Mouse (Mus musculus): ENCODE measurements around the gene 1500011B03Rik. TPM values are rescaled to one million over a fixed set of nuclear protein-coding genes. Genes with fewer than 3 reads are reported as not detected.
"Not testable (repeated sequence)": the region's sequence is repeated elsewhere in the genome, so short reads cannot be mapped to it uniquely, and the experiment has no call there.

1500011B03Rik gene
- polyA plus RNA-seq (2014; fragmentation: Nextera tagmentation; extraction: Ambion mirVana): 70.3 and 75.6 TPM in 2 replicates

GRCm38 (mm10) chr5:114822796-114823688, at the start of gene 1500011B03Rik:
TSS of gene 1500011B03Rik (minus strand) at chr5:114823468.
- Histone ChIP-seq H3K27ac (ENCODE audit: low read depth, low read length) (peak within 1 kb of the TSS; percentile 45; the same call in 1 of the 2 replicates), H3K4me3 (ENCODE audit: low read depth, low read length) (peak within 1 kb of the TSS; percentile 84), H3K9me3 (ENCODE audit: control insufficient read depth, low read length) (peaks cover 8% of the 10 kb centered on the region; the same call in 1 of the 2 replicates), H3K36me3 (ENCODE audit: control insufficient read depth, insufficient read depth, low read length) (peaks cover 4% of the 10 kb centered on the region; the same call in 1 of the 2 replicates), H3K4me1 (replicated peaks; ENCODE audit: control insufficient read depth, insufficient read depth, low read length) (no peaks in the 10 kb centered on the region), H3K4me2 (peak within 1 kb of the TSS; percentile 73), H3K9ac (ENCODE audit: low read depth, low read length) (peak within 1 kb of the TSS; percentile 64), H3K27me3 (replicated peaks; ENCODE audit: control insufficient read depth, insufficient read depth, low read length) (no peaks in the 10 kb centered on the region)
- DNase-seq (ENCODE audit: low spot score) (peak; percentile 86), ATAC-seq (replicated peaks; ENCODE audit: low FRiP score) (peak; percentile 73)
- WGBS: 9% methylated on average over 53 of the region's 53 CpGs

GRCm38 (mm10) chr5:114865279-114865678, 42.0 kb upstream of the 1500011B03Rik start:
- WGBS: 84% methylated on average over 12 of the region's 12 CpGs
- no peak overlapping the region for H3K9ac ChIP-seq (ENCODE audit: low read depth, low read length)

GRCm38 (mm10) chr5:114864813-114865212, 41.5 kb upstream of the 1500011B03Rik start:
- Histone ChIP-seq H3K9me3 (ENCODE audit: control insufficient read depth, low read length) (peaks cover 8% of the 10 kb centered on the region; the same call in 1 of the 2 replicates), H3K36me3 (ENCODE audit: control insufficient read depth, insufficient read depth, low read length) (no peaks in the 10 kb centered on the region), H3K4me1 (replicated peaks; ENCODE audit: control insufficient read depth, insufficient read depth, low read length) (no peaks in the 10 kb centered on the region), H3K27ac (ENCODE audit: low read depth, low read length) (no peak overlapping the region), H3K4me3 (ENCODE audit: low read depth, low read length) (no peak overlapping the region), H3K27me3 (replicated peaks; ENCODE audit: control insufficient read depth, insufficient read depth, low read length) (no peaks in the 10 kb centered on the region; the same call in 1 of the 2 replicates), H3K9ac (ENCODE audit: low read depth, low read length) (no peak overlapping the region), H3K4me2 (no peak overlapping the region)
- ATAC-seq (replicated peaks; ENCODE audit: low FRiP score): no peak
- DNase-seq (ENCODE audit: low spot score): no peak
- 80% methylated on average over 7 of the region's 7 CpGs for WGBS

More at GRCm38 (mm10) chr5:114865279-114865678, 42.0 kb upstream of the 1500011B03Rik start:
- Histone ChIP-seq H3K27me3 (replicated peaks; ENCODE audit: control insufficient read depth, insufficient read depth, low read length) (no peaks in the 10 kb centered on the region; the same call in 1 of the 2 replicates), H3K9me3 (ENCODE audit: control insufficient read depth, low read length) (peaks cover 8% of the 10 kb centered on the region; the same call in 1 of the 2 replicates), H3K4me2 (no peak overlapping the region), H3K4me1 (replicated peaks; ENCODE audit: control insufficient read depth, insufficient read depth, low read length) (no peaks in the 10 kb centered on the region), H3K36me3 (ENCODE audit: control insufficient read depth, insufficient read depth, low read length) (no peaks in the 10 kb centered on the region), H3K4me3 (ENCODE audit: low read depth, low read length) (no peak overlapping the region), H3K27ac (ENCODE audit: low read depth, low read length) (no peak overlapping the region)
- ATAC-seq (replicated peaks; ENCODE audit: low FRiP score) (no peak), DNase-seq (ENCODE audit: low spot score) (no peak)

GRCm38 (mm10) chr5:114861730-114862129, 38.5 kb upstream of the 1500011B03Rik start:
- Histone ChIP-seq H3K4me1 (replicated peaks; ENCODE audit: control insufficient read depth, insufficient read depth, low read length) (no peaks in the 10 kb centered on the region), H3K4me2 (no peak overlapping the region), H3K4me3 (ENCODE audit: low read depth, low read length) (no peak overlapping the region), H3K9me3 (ENCODE audit: control insufficient read depth, low read length) (no peaks in the 10 kb centered on the region), H3K27ac (ENCODE audit: low read depth, low read length) (no peak overlapping the region), H3K36me3 (ENCODE audit: control insufficient read depth, insufficient read depth, low read length) (no peaks in the 10 kb centered on the region), H3K27me3 (replicated peaks; ENCODE audit: control insufficient read depth, insufficient read depth, low read length) (peaks cover 7% of the 10 kb centered on the region), H3K9ac (ENCODE audit: low read depth, low read length) (no peak overlapping the region)
- no peak for DNase-seq (ENCODE audit: low spot score)
- 68% methylated on average over 6 of the region's 6 CpGs for WGBS
- no peak for ATAC-seq (replicated peaks; ENCODE audit: low FRiP score)

GRCm38 (mm10) chr5:114859253-114859652, 36.0 kb upstream of the 1500011B03Rik start:
- peaks cover 10% of the 10 kb centered on the region for H3K27me3 ChIP-seq (replicated peaks; ENCODE audit: control insufficient read depth, insufficient read depth, low read length)
- WGBS: 7% methylated on average over 18 of the region's 18 CpGs

GRCm38 (mm10) chr5:114858582-114858981, 35.3 kb upstream of the 1500011B03Rik start, which contains the start of gene Gm9936:
TSS of gene Gm9936 (minus strand) at chr5:114858682.
- no peak within 1 kb of the TSS for H3K4me3 ChIP-seq (ENCODE audit: low read depth, low read length)
- H3K9ac ChIP-seq (ENCODE audit: low read depth, low read length): no peak within 1 kb of the TSS
- ATAC-seq (replicated peaks; ENCODE audit: low FRiP score) (no peak), DNase-seq (ENCODE audit: low spot score) (no peak)
- H3K4me2 ChIP-seq: peak within 1 kb of the TSS; percentile 46
- H3K27ac ChIP-seq (ENCODE audit: low read depth, low read length): no peak within 1 kb of the TSS
- no peaks in the 10 kb centered on the region for H3K4me1 ChIP-seq (replicated peaks; ENCODE audit: control insufficient read depth, insufficient read depth, low read length)
- H3K27me3 ChIP-seq (replicated peaks; ENCODE audit: control insufficient read depth, insufficient read depth, low read length): peaks cover 10% of the 10 kb centered on the region
- no peaks in the 10 kb centered on the region for H3K36me3 ChIP-seq (ENCODE audit: control insufficient read depth, insufficient read depth, low read length)
- 72% methylated on average over 12 of the region's 12 CpGs for WGBS
- H3K9me3 ChIP-seq (ENCODE audit: control insufficient read depth, low read length): no peaks in the 10 kb centered on the region

More at GRCm38 (mm10) chr5:114859253-114859652, 36.0 kb upstream of the 1500011B03Rik start:
- DNase-seq (ENCODE audit: low spot score) (peak; percentile 64), ATAC-seq (replicated peaks; ENCODE audit: low FRiP score) (no peak)
- Histone ChIP-seq H3K4me2 (peak overlapping the region; percentile 46), H3K9ac (ENCODE audit: low read depth, low read length) (no peak overlapping the region), H3K9me3 (ENCODE audit: control insufficient read depth, low read length) (no peaks in the 10 kb centered on the region), H3K36me3 (ENCODE audit: control insufficient read depth, insufficient read depth, low read length) (no peaks in the 10 kb centered on the region), H3K27ac (ENCODE audit: low read depth, low read length) (no peak overlapping the region), H3K4me1 (replicated peaks; ENCODE audit: control insufficient read depth, insufficient read depth, low read length) (no peaks in the 10 kb centered on the region), H3K4me3 (ENCODE audit: low read depth, low read length) (no peak overlapping the region)

- ATAC-seq (replicated peaks; ENCODE audit: low FRiP score); H3K9ac ChIP-seq (ENCODE audit: low read depth, low read length); H3K4me3 ChIP-seq (ENCODE audit: low read depth, low read length); DNase-seq (ENCODE audit: low spot score); H3K27ac ChIP-seq (ENCODE audit: low read depth, low read length); H3K36me3 ChIP-seq (ENCODE audit: control insufficient read depth, insufficient read depth, low read length); H3K4me2 ChIP-seq; H3K27me3 ChIP-seq (replicated peaks; ENCODE audit: control insufficient read depth, insufficient read depth, low read length); H3K4me1 ChIP-seq (replicated peaks; ENCODE audit: control insufficient read depth, insufficient read depth, low read length); H3K9me3 ChIP-seq (ENCODE audit: control insufficient read depth, low read length): not testable (repeated sequence)
- WGBS: 83% methylated on average over 3 of the region's 5 CpGs
These were observed 30.1 kb upstream of the 1500011B03Rik start, which contains the start of gene 4930519G04Rik for GRCm38 (mm10) chr5:114853364-114853763. TSS of gene 4930519G04Rik (plus strand) at chr5:114853664.

DNA sequence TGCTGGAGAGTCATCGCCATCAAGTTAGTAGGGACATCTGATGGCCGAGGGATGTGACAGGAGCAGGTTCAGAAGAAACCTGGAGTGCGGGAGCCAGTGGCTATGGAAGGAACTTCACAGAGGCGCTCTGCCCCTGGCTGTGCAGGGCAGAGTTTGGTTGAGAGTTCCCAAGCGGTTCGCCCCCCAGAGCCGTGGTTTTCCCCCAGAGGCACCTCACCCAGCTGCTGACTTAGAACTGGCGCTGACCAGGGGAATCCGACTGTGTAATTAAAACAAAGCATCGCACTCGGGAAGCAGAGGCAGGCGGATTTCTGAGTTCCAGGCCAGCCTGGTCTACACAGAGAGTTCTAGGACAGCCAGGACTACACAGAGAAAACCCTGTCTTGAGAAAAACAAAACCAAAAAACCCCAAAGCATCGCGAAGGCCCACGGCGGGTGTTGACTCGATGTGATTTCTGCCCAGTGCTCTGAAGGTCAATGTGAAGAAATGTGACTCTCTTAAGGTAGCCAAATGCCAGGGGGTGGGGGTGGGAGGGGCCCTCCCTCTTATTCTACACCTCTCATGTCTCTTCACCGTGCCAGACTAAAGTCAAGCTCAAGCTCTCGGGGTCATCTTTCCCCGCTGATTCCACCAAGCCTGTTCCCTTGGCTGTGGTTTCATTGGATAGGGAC, 28.4 kb upstream of the 1500011B03Rik start:
- Histone ChIP-seq H3K36me3 (ENCODE audit: control insufficient read depth, insufficient read depth, low read length) (no peaks in the 10 kb centered on the region), H3K27ac (ENCODE audit: low read depth, low read length) (no peak overlapping the region), H3K9ac (ENCODE audit: low read depth, low read length) (no peak overlapping the region), H3K4me3 (ENCODE audit: low read depth, low read length) (no peak overlapping the region), H3K4me2 (no peak overlapping the region), H3K4me1 (replicated peaks; ENCODE audit: control insufficient read depth, insufficient read depth, low read length) (no peaks in the 10 kb centered on the region), H3K27me3 (replicated peaks; ENCODE audit: control insufficient read depth, insufficient read depth, low read length) (peaks cover 3% of the 10 kb centered on the region; the same call in 1 of the 2 replicates), H3K9me3 (ENCODE audit: control insufficient read depth, low read length) (no peaks in the 10 kb centered on the region)
- DNase-seq (ENCODE audit: low spot score) (no peak), ATAC-seq (replicated peaks; ENCODE audit: low FRiP score) (0 out of 2 replicates have a peak, but pooled peaks have one; percentile 39)
- WGBS: 74% methylated on average over 20 of the region's 20 CpGs

All from liver, embryonic 11.5 days (tissue).